Mouse (Mus musculus): ENCODE results near the gene Cdc40.

DNA sequence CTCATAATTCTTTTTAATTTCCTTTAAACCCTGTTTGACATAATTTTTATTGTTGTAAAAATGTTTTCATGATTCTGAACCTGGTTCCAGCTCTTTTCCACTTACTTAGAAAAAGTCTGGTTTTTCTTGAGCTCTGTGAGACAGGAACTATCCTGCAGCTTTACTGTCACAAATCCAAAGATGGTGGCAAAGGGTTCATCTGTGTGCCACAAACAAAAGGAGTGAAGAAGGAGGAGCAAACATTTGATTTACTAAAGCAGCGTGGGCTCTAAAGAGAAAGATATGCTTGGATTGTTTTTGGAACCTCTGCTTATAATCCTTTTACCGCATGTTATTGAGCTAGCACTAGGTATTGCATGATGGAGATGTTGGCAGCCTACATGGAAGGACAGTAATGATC lies 4.2 kb upstream of the Cdc40 start:
- TF ChIP-seq CTCF (conservative IDR thresholded peaks at IDR 0.05; ENCODE audit: insufficient read depth, insufficient read length, low read depth, low read length) (no peak), POLR2A (IDR thresholded peaks at IDR 0.05; ENCODE audit: low read depth, low read length) (no peak)

Measured in kidney, adult 2 months (tissue).